Mouse (Mus musculus): ENCODE results near the gene Zic2. TPM values are rescaled to one million over a fixed set of nuclear protein-coding genes. Genes with fewer than 3 reads are reported as not detected.
A peak's percentile ranks its signal among the peaks of the same experiment; 100 is the strongest.

Gene Zic2
- 10 to 100 TPM; 16.4 to 19.0 TPM for total RNA-seq (2021)

GRCm38 (mm10) chr14:122474891-122475556 is at the start of gene Zic2:
Gene Zic2 (plus strand): TSS chr14:122475435.
- intact Hi-C loops (cut with DNase I): loop anchor here (5.0 kb wide), 2 partner anchors 93 to 248 kb away; no protein-coding TSS in a partner anchor

GRCm38 (mm10) chr14:122426529-122427203 is 48.6 kb upstream of the Zic2 start:
- no peak for DNase-seq (ENCODE audit: extremely low spot score in 1 of 2, low spot score in 2 of 2)
- intact Hi-C loops (cut with DNase I): no loop called here

More at GRCm38 (mm10) chr14:122474891-122475556, at the start of gene Zic2:
- peak in 1 of 2 experiments; percentile 92 for DNase-seq (ENCODE audit: extremely low spot score in 1 of 2, low spot score in 2 of 2)

- no peak for DNase-seq (ENCODE audit: extremely low spot score in 1 of 2, low spot score in 2 of 2)
- intact Hi-C loops (cut with DNase I): no loop called here
These were observed 48.1 kb upstream of the Zic2 start for GRCm38 (mm10) chr14:122427204-122427560.

GRCm38 (mm10) chr14:122427654-122428053 is 47.6 kb upstream of the Zic2 start:
- intact Hi-C loops (cut with DNase I): no loop called here
- DNase-seq (ENCODE audit: extremely low spot score in 1 of 2, low spot score in 2 of 2): no peak

- intact Hi-C loops (cut with DNase I): no loop called here
- DNase-seq (ENCODE audit: extremely low spot score in 1 of 2, low spot score in 2 of 2): no peak
These were observed 42.7 kb upstream of the Zic2 start for GRCm38 (mm10) chr14:122432558-122432957.

- DNase-seq (ENCODE audit: extremely low spot score in 1 of 2, low spot score in 2 of 2): no peak
- intact Hi-C loops (cut with DNase I): no loop called here
These were observed 41.2 kb upstream of the Zic2 start for GRCm38 (mm10) chr14:122434039-122434438.

GRCm38 (mm10) chr14:122436850-122437249 is 38.4 kb upstream of the Zic2 start:
- no peak for DNase-seq (ENCODE audit: extremely low spot score in 1 of 2, low spot score in 2 of 2)
- intact Hi-C loops (cut with DNase I): no loop called here

GRCm38 (mm10) chr14:122449601-122450495 is 25.4 kb upstream of the Zic2 start:
- intact Hi-C loops (cut with DNase I): loop anchor here (5.0 kb wide), 1 partner anchor 43 kb away; no protein-coding TSS in a partner anchor
- peak in 1 of 2 experiments; percentile 60 for DNase-seq (ENCODE audit: extremely low spot score in 1 of 2, low spot score in 2 of 2)

GRCm38 (mm10) chr14:122450496-122451382 is 24.5 kb upstream of the Zic2 start, which contains the start of gene Gm5089:
Gene Gm5089 (minus strand): TSS chr14:122451115.
- intact Hi-C loops (cut with DNase I): loop anchor here (5.0 kb wide), 1 partner anchor 43 kb away; no protein-coding TSS in a partner anchor
- peak; percentile 52 to 72 for DNase-seq (ENCODE audit: extremely low spot score in 1 of 2, low spot score in 2 of 2)

- intact Hi-C loops (cut with DNase I): loop anchor here (5.0 kb wide), 1 partner anchor 44 kb away; no protein-coding TSS in a partner anchor
- no peak for DNase-seq (ENCODE audit: extremely low spot score in 1 of 2, low spot score in 2 of 2)
These were observed 23.6 kb upstream of the Zic2 start for GRCm38 (mm10) chr14:122451551-122452145.

- no peak for DNase-seq (ENCODE audit: extremely low spot score in 1 of 2, low spot score in 2 of 2)
- intact Hi-C loops (cut with DNase I): loop anchor here (5.0 kb wide), 1 partner anchor 46 kb away; no protein-coding TSS in a partner anchor
These were observed 22.4 kb upstream of the Zic2 start for GRCm38 (mm10) chr14:122452701-122453387.

- DNase-seq (ENCODE audit: extremely low spot score in 1 of 2, low spot score in 2 of 2): peak in 1 of 2 experiments; percentile 56
- intact Hi-C loops (cut with DNase I): loop anchor here (5.0 kb wide), 1 partner anchor 46 kb away; no protein-coding TSS in a partner anchor
These were observed 21.7 kb upstream of the Zic2 start for GRCm38 (mm10) chr14:122453388-122453995.

GRCm38 (mm10) chr14:122453996-122454738 is 21.1 kb upstream of the Zic2 start:
- intact Hi-C loops (cut with DNase I): loop anchor here (5.0 kb wide), 1 partner anchor 47 kb away; no protein-coding TSS in a partner anchor
- no peak for DNase-seq (ENCODE audit: extremely low spot score in 1 of 2, low spot score in 2 of 2)

- DNase-seq (ENCODE audit: extremely low spot score in 1 of 2, low spot score in 2 of 2): no peak
- intact Hi-C loops (cut with DNase I): loop anchor here (5.0 kb wide), 1 partner anchor 48 kb away; no protein-coding TSS in a partner anchor
These were observed 20.2 kb upstream of the Zic2 start for GRCm38 (mm10) chr14:122454901-122455561.

GRCm38 (mm10) chr14:122455562-122455958 is 19.7 kb upstream of the Zic2 start:
- intact Hi-C loops (cut with DNase I): no loop called here
- no peak for DNase-seq (ENCODE audit: extremely low spot score in 1 of 2, low spot score in 2 of 2)
